Mouse (Mus musculus) forebrain, postnatal 0 days (tissue): Measurements from ENCODE around the gene Hivep2. TPM values are rescaled to one million over a fixed set of nuclear protein-coding genes. Genes with fewer than 3 reads are reported as not detected.

Source experiments
- ATAC-seq: fragments of 200-750 bp; cut with Nextera tagmentation; 2 replicates; pipeline ENCODE4 v1.8.0; 2017; ENCODE audit warnings: mild to moderate bottlenecking, moderate library complexity
- DNase-seq: peaks from one replicate; pipeline ENCODE4 v3.0.0-alpha.2; 2015
- H3K27ac ChIP-seq: fragments of 300-500 bp; sonication (generic); 2 replicates; pipeline ENCODE4 v1.5.1; 2014; ENCODE audit warnings: low read depth, mild to moderate bottlenecking, antibody characterized with exemption, low read length, moderate library complexity, mixed read lengths
- H3K27me3 ChIP-seq: fragments of 300-500 bp; sonication (generic); 2 replicates; pipeline ENCODE4 v1.6.1; 2014; ENCODE audit warnings: mild to moderate bottlenecking, low read length, mixed read lengths; ENCODE audit not compliant: insufficient read depth
- H3K36me3 ChIP-seq: fragments of 300-500 bp; sonication (generic); 2 replicates; pipeline ENCODE4 v1.6.1; 2014; ENCODE audit warnings: mild to moderate bottlenecking, moderate library complexity; ENCODE audit not compliant: insufficient read depth
- H3K4me1 ChIP-seq: fragments of 300-500 bp; sonication (generic); 2 replicates; pipeline ENCODE4 v1.6.1; 2014; ENCODE audit warnings: antibody characterized with exemption; ENCODE audit not compliant: insufficient read depth
- H3K4me2 ChIP-seq: fragments of 300-500 bp; sonication (generic); 2 replicates; pipeline ENCODE4 v1.6.1; 2014; ENCODE audit warnings: low read depth, mild to moderate bottlenecking, moderate library complexity
- H3K4me3 ChIP-seq: fragments of 300-500 bp; sonication (generic); 2 replicates; pipeline ENCODE4 v1.5.1; 2014; ENCODE audit warnings: low read depth, low read length, mixed read lengths
- H3K9ac ChIP-seq: fragments of 300-500 bp; sonication (generic); 2 replicates; pipeline ENCODE4 v1.6.1; 2014; ENCODE audit warnings: mild to moderate bottlenecking
- H3K9me3 ChIP-seq: fragments of 300-500 bp; sonication (generic); 2 replicates; pipeline ENCODE4 v1.6.1; 2016; ENCODE audit warnings: low read length
- CTCF ChIP-seq: sonication (generic); IDR thresholded peaks from 2 replicates; pipeline ENCODE4 v1.5.1; 2016; ENCODE audit warnings: antibody characterized with exemption, control low read depth, low read depth
- WGBS: fragments of 180-500 bp; shearing (Covaris S2); extraction: QIAGEN DNeasy Blood & Tissue Kit; methylation state at CpG from one replicate; pipeline ENCODE4 v1.1.7; 2014; 5-methylcytosine and 5-hydroxymethylcytosine counted together
- polyA plus RNA-seq: library from polyadenylated mRNA; unstranded; fragments of >200 nt; fragmentation: Nextera tagmentation; extraction: Ambion mirVana; gene quantifications from 2 replicates; pipeline ENCODE4 v1.2.1, GENCODE M21; 2015
- total RNA-seq: library from RNA; depleted of rRNA; stranded (reverse); fragments of >200 nt; gene quantifications from 2 replicates; pipeline ENCODE4 v1.2.3, GENCODE M21; 2014

Hivep2 gene
- total and polyA plus RNA-seq, 2 experiments from 2014 or later = 22.9 to 55.4 TPM

GRCm38 (mm10) chr10:14100847-14101246 is 135.0 kb downstream of the Hivep2 start:
- H3K27me3 ChIP-seq = no peaks in the 10 kb centered on the region
- H3K4me3 ChIP-seq = no peak overlapping the region
- H3K9ac ChIP-seq = no peak overlapping the region
- no peak for ATAC-seq
- no peaks in the 10 kb centered on the region for H3K9me3 ChIP-seq
- no peak overlapping the region for H3K4me2 ChIP-seq
- no peak for DNase-seq
- 75% methylated on average over 3 of the region's 3 CpGs for WGBS
- no peaks in the 10 kb centered on the region for H3K36me3 ChIP-seq
- no peaks in the 10 kb centered on the region for H3K4me1 ChIP-seq
- no peak for TF ChIP-seq CTCF
- H3K27ac ChIP-seq = no peak overlapping the region

- H3K4me3 ChIP-seq = no peak overlapping the region
- no peak overlapping the region for H3K27ac ChIP-seq
- no peak for TF ChIP-seq CTCF
- WGBS = 64% methylated on average over 5 of the region's 5 CpGs
- no peaks in the 10 kb centered on the region for H3K27me3 ChIP-seq
- H3K4me2 ChIP-seq = no peak overlapping the region
- ATAC-seq = no peak
- H3K9ac ChIP-seq = no peak overlapping the region
- H3K4me1 ChIP-seq = no peaks in the 10 kb centered on the region
- no peaks in the 10 kb centered on the region for H3K9me3 ChIP-seq
- no peaks in the 10 kb centered on the region for H3K36me3 ChIP-seq
- DNase-seq = no peak
These were observed 136.1 kb downstream of the Hivep2 start for GRCm38 (mm10) chr10:14101966-14102365.

GRCm38 (mm10) chr10:14107980-14108671 is 142.3 kb downstream of the Hivep2 start:
- no peaks in the 10 kb centered on the region for H3K27me3 ChIP-seq
- no peak for TF ChIP-seq CTCF
- H3K27ac ChIP-seq = no peak overlapping the region
- no peak overlapping the region for H3K9ac ChIP-seq
- no peak overlapping the region for H3K4me3 ChIP-seq
- WGBS = 52% methylated on average over 7 of the region's 7 CpGs
- DNase-seq (peak; percentile 8), ATAC-seq (no peak)
- no peaks in the 10 kb centered on the region for H3K9me3 ChIP-seq
- no peaks in the 10 kb centered on the region for H3K36me3 ChIP-seq
- no peaks in the 10 kb centered on the region for H3K4me1 ChIP-seq
- no peak overlapping the region for H3K4me2 ChIP-seq

DNA sequence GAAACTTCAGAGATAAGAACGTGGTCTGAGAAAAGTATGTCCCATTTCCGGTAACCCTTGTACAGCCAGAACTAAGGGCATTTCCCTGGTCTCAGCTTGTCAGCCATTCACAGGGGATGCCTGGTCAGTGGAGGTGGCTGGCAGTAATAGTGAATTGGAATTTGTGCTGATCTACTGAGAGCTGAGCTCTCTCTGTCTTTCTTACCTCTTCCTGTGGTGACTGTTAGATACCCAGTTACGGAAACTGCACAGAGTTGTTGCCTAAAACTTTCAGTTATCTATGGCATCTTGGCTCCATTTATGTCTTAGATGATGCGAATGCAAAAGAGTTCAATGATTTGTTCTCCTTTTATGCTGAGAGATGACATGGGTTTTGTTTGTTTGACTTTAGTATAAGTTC is 150.0 kb downstream of the Hivep2 start:
- no peak overlapping the region for H3K4me3 ChIP-seq
- H3K36me3 ChIP-seq = no peaks in the 10 kb centered on the region
- no peak for TF ChIP-seq CTCF
- no peaks in the 10 kb centered on the region for H3K27me3 ChIP-seq
- H3K27ac ChIP-seq = no peak overlapping the region
- no peak overlapping the region for H3K9ac ChIP-seq
- 85% methylated on average over 4 of the region's 4 CpGs for WGBS
- no peaks in the 10 kb centered on the region for H3K9me3 ChIP-seq
- no peak for DNase-seq
- no peak for ATAC-seq
- no peak overlapping the region for H3K4me2 ChIP-seq
- H3K4me1 ChIP-seq = no peaks in the 10 kb centered on the region

- ATAC-seq (no peak), DNase-seq (no peak)
- Histone ChIP-seq H3K27me3 (no peaks in the 10 kb centered on the region), H3K4me1 (no peaks in the 10 kb centered on the region), H3K9ac (no peak overlapping the region), H3K9me3 (no peaks in the 10 kb centered on the region), H3K4me2 (no peak overlapping the region), H3K27ac (no peak overlapping the region), H3K36me3 (no peaks in the 10 kb centered on the region), H3K4me3 (no peak overlapping the region)
- WGBS = 90% methylated on average over 5 of the region's 5 CpGs
- TF ChIP-seq CTCF = no peak
These were observed 151.1 kb downstream of the Hivep2 start for GRCm38 (mm10) chr10:14116978-14117377.

GRCm38 (mm10) chr10:14119201-14119600 is 153.3 kb downstream of the Hivep2 start:
- Histone ChIP-seq H3K27me3 (no peaks in the 10 kb centered on the region), H3K9ac (no peak overlapping the region), H3K4me2 (no peak overlapping the region), H3K4me1 (no peaks in the 10 kb centered on the region), H3K4me3 (no peak overlapping the region), H3K27ac (no peak overlapping the region), H3K9me3 (no peaks in the 10 kb centered on the region), H3K36me3 (no peaks in the 10 kb centered on the region)
- TF ChIP-seq CTCF = no peak
- DNase-seq (no peak), ATAC-seq (no peak)
- WGBS = 86% methylated on average over 5 of the region's 5 CpGs

DNA sequence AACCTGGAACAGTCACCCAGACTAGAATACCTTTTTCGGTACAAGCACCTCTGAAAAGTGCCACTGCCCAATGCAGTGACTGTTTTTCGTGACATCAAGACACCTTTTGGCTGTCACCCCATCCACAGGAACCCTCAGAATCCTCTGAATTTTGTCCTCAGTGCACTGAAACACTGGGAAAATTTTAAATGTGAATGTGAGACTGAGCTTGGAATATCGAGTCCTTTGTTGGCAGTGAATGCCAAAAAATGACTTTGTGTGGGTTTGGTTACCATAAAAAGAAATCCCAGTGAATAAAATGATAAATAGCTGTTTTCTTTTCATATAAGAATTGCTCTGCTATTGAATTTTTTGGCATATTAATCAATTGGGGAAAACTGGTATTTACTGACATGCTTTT is 154.6 kb downstream of the Hivep2 start:
- no peak overlapping the region for H3K4me2 ChIP-seq
- 76% methylated on average over 3 of the region's 3 CpGs for WGBS
- ATAC-seq (no peak), DNase-seq (peak; percentile 17)
- no peaks in the 10 kb centered on the region for H3K9me3 ChIP-seq
- no peaks in the 10 kb centered on the region for H3K36me3 ChIP-seq
- 0 out of 2 replicates have a peak overlapping the region, but pooled peaks have one; percentile 1 for H3K27ac ChIP-seq
- no peak overlapping the region for H3K9ac ChIP-seq
- no peak for TF ChIP-seq CTCF
- H3K4me3 ChIP-seq = no peak overlapping the region
- H3K4me1 ChIP-seq = no peaks in the 10 kb centered on the region
- no peaks in the 10 kb centered on the region for H3K27me3 ChIP-seq

- Histone ChIP-seq H3K9me3 (no peaks in the 10 kb centered on the region), H3K4me1 (no peaks in the 10 kb centered on the region), H3K27me3 (no peaks in the 10 kb centered on the region), H3K27ac (no peak overlapping the region), H3K4me3 (no peak overlapping the region), H3K36me3 (peaks cover 54% of the 10 kb centered on the region), H3K4me2 (no peak overlapping the region), H3K9ac (no peak overlapping the region)
- TF ChIP-seq CTCF = no peak
- ATAC-seq (no peak), DNase-seq (no peak)
- WGBS = 95% methylated on average over 12 of the region's 12 CpGs
These were observed 162.0 kb downstream of the Hivep2 start for GRCm38 (mm10) chr10:14127826-14128225.
